In the genomic region with DNA sequence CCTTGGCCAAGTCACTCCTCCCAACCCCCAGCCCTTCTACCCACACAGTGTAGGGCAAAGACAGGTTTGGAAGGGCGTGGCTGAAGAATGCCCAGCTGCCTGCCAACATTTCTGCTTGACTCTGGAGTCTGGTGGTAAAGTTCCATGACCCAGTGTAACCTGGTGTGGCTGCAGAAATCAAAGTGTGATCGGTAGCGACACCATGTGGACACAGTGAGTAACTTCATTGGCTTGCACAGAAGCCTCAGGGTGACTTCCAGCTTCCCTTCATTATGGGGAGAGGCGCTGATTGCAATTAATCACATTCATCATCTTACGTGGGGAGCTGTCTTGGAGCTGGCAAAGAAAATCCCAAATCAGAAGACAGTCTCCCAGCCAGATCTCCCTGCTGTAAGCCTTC, we compare ENCODE assay signal across 7 mouse cellular contexts. TPM values are rescaled to one million over a fixed set of nuclear protein-coding genes. Genes with fewer than 3 reads are reported as not detected.
DNase-seq lines count a peak whose midpoint lies in the region; ATAC-seq and TF ChIP-seq lines count a peak whose summit lies in the region.

No protein-coding gene starts in this region.

- no peak overlapping the region for H3K27ac ChIP-seq in intestine, embryonic 15.5 days
- H3K27ac ChIP-seq in midbrain, embryonic 13.5 days = peak overlapping the region; percentile 67; the same call in 1 of the 2 replicates
- H3K27ac ChIP-seq in small intestine, adult 2 months (ENCODE audit: insufficient read depth, low read depth, low read length) = no peak overlapping the region

- no peak overlapping the region for H3K9ac ChIP-seq in intestine, embryonic 15.5 days
- no peak overlapping the region for H3K9ac ChIP-seq in midbrain, embryonic 13.5 days (replicated peaks)

- ATAC-seq in intestine, embryonic 15.5 days = peak; percentile 67
- peak; percentile 65 for ATAC-seq in midbrain, embryonic 13.5 days

- peaks cover 6% of the 10 kb centered on the region; the same call in 1 of the 2 replicates for H3K4me1 ChIP-seq in intestine, embryonic 15.5 days (replicated peaks)
- peaks cover 28% of the 10 kb centered on the region for H3K4me1 ChIP-seq in midbrain, embryonic 13.5 days (replicated peaks)
- peaks cover 8% of the 10 kb centered on the region; the same call in 1 of the 2 replicates for H3K4me1 ChIP-seq in small intestine, adult 2 months (ENCODE audit: control insufficient read depth, insufficient read depth, insufficient read length, low read length)

- DNase-seq in adrenal gland, adult 2 months = peak; percentile 80
- DNase-seq in embryo, embryonic 10 days (ENCODE audit: low spot score) = peak; percentile 91
- DNase-seq in gastrocnemius, postnatal 14 days = peak; percentile 73
- DNase-seq in left cerebral cortex, postnatal 4 days = peak; percentile 79

- no peaks in the 10 kb centered on the region for H3K9me3 ChIP-seq in intestine, embryonic 15.5 days
- no peaks in the 10 kb centered on the region for H3K9me3 ChIP-seq in midbrain, embryonic 13.5 days

- H3K27me3 ChIP-seq in intestine, embryonic 15.5 days (replicated peaks) = no peaks in the 10 kb centered on the region
- H3K27me3 ChIP-seq in midbrain, embryonic 13.5 days = no peaks in the 10 kb centered on the region
- no peaks in the 10 kb centered on the region for H3K27me3 ChIP-seq in small intestine, adult 2 months (ENCODE audit: control insufficient read depth, insufficient read depth, low read length)

- H3K4me3 ChIP-seq in intestine, embryonic 15.5 days (replicated peaks) = no peak overlapping the region
- H3K4me3 ChIP-seq in midbrain, embryonic 13.5 days (replicated peaks) = no peak overlapping the region
- no peak overlapping the region for H3K4me3 ChIP-seq in small intestine, adult 2 months (ENCODE audit: low read depth, low read length)

- 2% methylated on average over 5 of the region's 5 CpGs for WGBS in intestine, embryonic 15.5 days
- 7% methylated on average over 5 of the region's 5 CpGs for WGBS in midbrain, embryonic 13.5 days
- 0% methylated on average over 5 of the region's 5 CpGs for WGBS in small intestine, adult 2 months

- intact Hi-C loops in gastrocnemius, postnatal 14 days (cut with DNase I; ENCODE audit: low total_unique reads) = loop anchor here (5.0 kb wide), 1 partner anchor 152 kb away; no protein-coding TSS in a partner anchor
- intact Hi-C loops in left cerebral cortex, postnatal 4 days (cut with DNase I) = loop anchor here (2.0 to 5.0 kb wide), 2 partner anchors 39 to 127 kb away; a partner anchor contains a TSS

- TF ChIP-seq CTCF in small intestine, adult 2 months (IDR thresholded peaks at IDR 0.05; ENCODE audit: extremely low read depth, insufficient read length, insufficient replicate concordance, low read depth, low read length) = peak; percentile 80; the same call in 1 of the 2 replicates

- no peak overlapping the region for H3K4me2 ChIP-seq in intestine, embryonic 15.5 days (replicated peaks)
- no peak overlapping the region for H3K4me2 ChIP-seq in midbrain, embryonic 13.5 days (replicated peaks)

- no peak for TF ChIP-seq POLR2A in small intestine, adult 2 months (IDR thresholded peaks at IDR 0.05; ENCODE audit: low read depth, low read length)

- no peaks in the 10 kb centered on the region for H3K36me3 ChIP-seq in intestine, embryonic 15.5 days
- no peaks in the 10 kb centered on the region for H3K36me3 ChIP-seq in midbrain, embryonic 13.5 days
- no peaks in the 10 kb centered on the region for H3K36me3 ChIP-seq in small intestine, adult 2 months (ENCODE audit: control insufficient read depth, insufficient read depth, low read length)

RNA-seq across cellular contexts. Expression of a gene that starts 23.0 kb away (rescaled TPM):
- total RNA-seq in adrenal gland, adult 2 months (2021) = 10 to 100 TPM; 17.9 to 29.3 TPM
- polyA plus RNA-seq in adrenal gland, adult 2 months (2012; rRNA removed) = 38.5 and 39.8 TPM in 2 replicates
- 10 to 100 TPM; 20.2 to 20.3 TPM for total RNA-seq in gastrocnemius, postnatal 14 days (2021)
- 10.6 TPM in 2 replicates for polyA plus RNA-seq in intestine, embryonic 15.5 days (2015; fragmentation: Nextera tagmentation; extraction: Ambion mirVana)
- 10 to 100 TPM; 56.9 to 60.6 TPM for total RNA-seq in left cerebral cortex, postnatal 4 days (2021)
- polyA plus RNA-seq in midbrain, embryonic 13.5 days (2015; fragmentation: Nextera tagmentation; extraction: Ambion mirVana) = 49.8 and 51.2 TPM in 2 replicates
- polyA plus RNA-seq in small intestine, adult 2 months (2012; rRNA removed) = 7.9 and 16.3 TPM in 2 replicates

RNA-seq across cellular contexts. Expression of a gene that starts 39.2 kb away (rescaled TPM):
- total RNA-seq in adrenal gland, adult 2 months (2021) = 10 to 100 TPM; 51.1 to 79.5 TPM
- polyA plus RNA-seq in adrenal gland, adult 2 months (2012; rRNA removed) = 121 and 122 TPM in 2 replicates
- total RNA-seq in gastrocnemius, postnatal 14 days (2021) = 10 to 100 TPM; 41.8 to 42.8 TPM
- 19.6 and 22.4 TPM in 2 replicates for polyA plus RNA-seq in intestine, embryonic 15.5 days (2015; fragmentation: Nextera tagmentation; extraction: Ambion mirVana)
- 100 to 1,000 TPM; 124 to 127 TPM for total RNA-seq in left cerebral cortex, postnatal 4 days (2021)
- 65.3 and 75.5 TPM in 2 replicates for polyA plus RNA-seq in midbrain, embryonic 13.5 days (2015; fragmentation: Nextera tagmentation; extraction: Ambion mirVana)
- polyA plus RNA-seq in small intestine, adult 2 months (2012; rRNA removed) = 17.5 and 30.5 TPM in 2 replicates
